Mouse (Mus musculus) T-cell, adult 2 months (primary cell): Measurements from ENCODE around the gene Sc5d.

ENCODE experiments used
- DNase-seq: peaks from one replicate; pipeline ENCODE4 v3.0.0; 2022; ENCODE audit warnings: low spot score

Gene Sc5d

GRCm38 (mm10) chr9:42264145-42264544 is at the start of gene Sc5d:
Sc5d (minus strand) TSS chr9:42264256.
- DNase-seq, result peak; percentile 91

GRCm38 (mm10) chr9:42311311-42311710 is 47.3 kb upstream of the Sc5d start:
- no peak for DNase-seq

GRCm38 (mm10) chr9:42303894-42304293 is 39.8 kb upstream of the Sc5d start:
- DNase-seq, result no peak

- DNase-seq, result no peak
Measured at GRCm38 (mm10) chr9:42301082-42301633, 37.1 kb upstream of the Sc5d start.

GRCm38 (mm10) chr9:42296297-42296922 is 32.4 kb upstream of the Sc5d start:
- no peak for DNase-seq

- no peak for DNase-seq
Measured at GRCm38 (mm10) chr9:42294131-42294530, 30.1 kb upstream of the Sc5d start.

- DNase-seq, result no peak
Measured at GRCm38 (mm10) chr9:42293596-42293995, 29.5 kb upstream of the Sc5d start.

- no peak for DNase-seq
Measured at GRCm38 (mm10) chr9:42293051-42293450, 29.0 kb upstream of the Sc5d start.

GRCm38 (mm10) chr9:42279676-42280075 is 15.6 kb upstream of the Sc5d start:
- no peak for DNase-seq

- no peak for DNase-seq
Measured at GRCm38 (mm10) chr9:42278046-42278445, 14.0 kb upstream of the Sc5d start.

- no peak for DNase-seq
Measured at GRCm38 (mm10) chr9:42277606-42278005, 13.6 kb upstream of the Sc5d start.

GRCm38 (mm10) chr9:42277162-42277561 is 13.1 kb upstream of the Sc5d start:
- DNase-seq, result no peak

- DNase-seq, result no peak
Measured at GRCm38 (mm10) chr9:42275761-42276145, 11.7 kb upstream of the Sc5d start.

- DNase-seq, result no peak
Measured at GRCm38 (mm10) chr9:42275027-42275760, 11.1 kb upstream of the Sc5d start.

GRCm38 (mm10) chr9:42273682-42274296 is 9.7 kb upstream of the Sc5d start:
- DNase-seq, result no peak

GRCm38 (mm10) chr9:42273174-42273573 is 9.1 kb upstream of the Sc5d start:
- DNase-seq, result no peak

- DNase-seq, result no peak
Measured at GRCm38 (mm10) chr9:42272690-42273089, 8.6 kb upstream of the Sc5d start.

- DNase-seq, result no peak
Measured at GRCm38 (mm10) chr9:42271456-42271855, 7.4 kb upstream of the Sc5d start.

GRCm38 (mm10) chr9:42270617-42271016 is 6.6 kb upstream of the Sc5d start:
- no peak for DNase-seq

GRCm38 (mm10) chr9:42270081-42270480 is 6.0 kb upstream of the Sc5d start:
- DNase-seq, result no peak

- no peak for DNase-seq
Measured at GRCm38 (mm10) chr9:42268371-42268770, 4.3 kb upstream of the Sc5d start.

GRCm38 (mm10) chr9:42265309-42265708 is 1.3 kb upstream of the Sc5d start:
- DNase-seq, result no peak

GRCm38 (mm10) chr9:42263709-42264111 is 346 bp downstream of the Sc5d start:
- no peak for DNase-seq
